16 mouse cellular contexts compared by ENCODE assay signal in genomic region chr8:71315972-71316371, GRCm38 (mm10). TPM values are rescaled to one million over a fixed set of nuclear protein-coding genes. Genes with fewer than 3 reads are reported as not detected.
DNase-seq lines count a peak whose midpoint lies in the region; ATAC-seq and TF ChIP-seq lines count a peak whose summit lies in the region.
"Had no signal": no experiment of that assay in that cellular context is flagged by ENCODE, and none has a peak within 500 bp of the region (broad histone marks: within the 10 kb centered on the region; RNA-seq: fewer than 3 reads in every experiment).

No protein-coding gene starts in this region.

- TF ChIP-seq POLR2A in heart, adult 2 months (IDR thresholded peaks at IDR 0.05; ENCODE audit: insufficient read depth, low read depth, low read length), result peak; percentile 12; the same call in 1 of the 2 replicates

- H3K4me1 ChIP-seq in heart, adult 2 months (ENCODE audit: control insufficient read depth, insufficient read depth, low read length), result peaks cover 25% of the 10 kb centered on the region
- H3K4me1 ChIP-seq in megakaryocyte, embryonic 14.5 days, result peaks cover 91% of the 10 kb centered on the region

- no peak for TF ChIP-seq CTCF in heart, adult 2 months (IDR thresholded peaks at IDR 0.05)

- no peak for ATAC-seq in megakaryocyte, adult 5-6 weeks (ENCODE audit: poor library complexity, severe bottlenecking)
- ATAC-seq: CD4-positive, CD25-positive, alpha-beta regulatory T cell, adult 4 months; forebrain, embryonic 13.5 days; hindbrain, postnatal 0 days had no signal

- H3K9ac ChIP-seq in heart, adult 2 months (ENCODE audit: low read depth, low read length), result no peak overlapping the region
- H3K9ac ChIP-seq: forebrain, embryonic 13.5 days; lung, embryonic 15.5 days had no signal

- DNase-seq in heart, adult 2 months, result peak in 1 of 2 experiments; percentile 56
- no peak for DNase-seq in heart, postnatal 25 days (ENCODE audit: low spot score)
- DNase-seq in heart, postnatal 4 days, result peak; percentile 37
- DNase-seq in thymus, postnatal 36 days, result no peak
- DNase-seq in testis, postnatal 10 days (ENCODE audit: low spot score), result no peak
- DNase-seq: adrenal gland, postnatal 14 days; cerebellum, adult 8-10 months; kidney, postnatal 36 days; thymus, adult 2 months had no signal

- peak; percentile 92 for TF ChIP-seq EP300 in heart, adult 2 months (IDR thresholded peaks at IDR 0.05; ENCODE audit: insufficient read depth, low read depth, low read length)

- no peaks in the 10 kb centered on the region for H3K79me2 ChIP-seq in heart, adult 2 months (replicated peaks; ENCODE audit: control insufficient read depth, insufficient read depth, low read length)

- peaks cover 8% of the 10 kb centered on the region for H3K36me3 ChIP-seq in heart, adult 2 months (ENCODE audit: control insufficient read depth, insufficient read depth, low read length)
- peaks cover 65% of the 10 kb centered on the region for H3K36me3 ChIP-seq in megakaryocyte, embryonic 14.5 days (replicated peaks; ENCODE audit: low read length)
- H3K36me3 ChIP-seq: lung, embryonic 15.5 days had no signal

- no peaks in the 10 kb centered on the region for H3K27me3 ChIP-seq in heart, adult 2 months (ENCODE audit: control insufficient read depth, insufficient read depth, low read length)
- no peaks in the 10 kb centered on the region for H3K27me3 ChIP-seq in megakaryocyte, embryonic 14.5 days (replicated peaks)
- H3K27me3 ChIP-seq: forebrain, embryonic 13.5 days; lung, embryonic 15.5 days had no signal

- no peaks in the 10 kb centered on the region for H3K9me3 ChIP-seq in megakaryocyte, embryonic 14.5 days
- H3K9me3 ChIP-seq: forebrain, embryonic 13.5 days; lung, embryonic 15.5 days had no signal

- no peak overlapping the region for H3K4me3 ChIP-seq in heart, adult 2 months
- H3K4me3 ChIP-seq in megakaryocyte, embryonic 14.5 days (replicated peaks), result peak overlapping the region; percentile 8
- H3K4me3 ChIP-seq: forebrain, embryonic 13.5 days; lung, embryonic 15.5 days had no signal

- intact Hi-C loops in heart, adult 2 months (cut with DNase I), result loop anchor here (2.0 kb wide), 1 partner anchor 43 kb away; the partner anchor contains the start of genes Haus8 and Myo9b
- intact Hi-C loops in heart, postnatal 25 days (cut with DNase I), result loop anchor here (2.0 to 5.0 kb wide), 2 partner anchors 43 to 436 kb away; partner anchors contain the start of genes Haus8 and Myo9b

- H3K27ac ChIP-seq in heart, adult 2 months, result peak overlapping the region; percentile 94
- H3K27ac ChIP-seq: forebrain, embryonic 13.5 days; hindbrain, postnatal 0 days; lung, embryonic 15.5 days; macrophage had no signal

- WGBS in heart, adult 2 months, result 70% methylated on average over 5 of the region's 5 CpGs

RNA-seq across cellular contexts. Expression of gene Haus8, which starts 43.2 kb away (rescaled TPM):
- 10 to 100 TPM; 24.2 to 29.0 TPM for total RNA-seq in heart, adult 2 months (2021)
- polyA plus RNA-seq in heart, adult 2 months (2012; rRNA removed), result 11.9 and 12.1 TPM in 2 replicates
- 10 to 100 TPM; 31.6 to 36.1 TPM for total RNA-seq in heart, postnatal 25 days (2021)
- 9.3 and 14.0 TPM in 2 replicates for polyA plus RNA-seq in megakaryocyte, embryonic 14.5 days (2012; ENCODE audit: insufficient read depth, low replicate concordance)
- total RNA-seq in megakaryocyte, adult 5-6 weeks (2015), result 39.5 and 46.9 TPM in 2 replicates
- 74.0 and 91.2 TPM in 2 replicates for total RNA-seq in megakaryocyte, adult 5-6 weeks (2017)
- total RNA-seq in heart, postnatal 4 days (2021), result 10 to 100 TPM; 81.3 to 82.0 TPM

RNA-seq across cellular contexts. Expression of gene Myo9b, which starts 43.5 kb away (rescaled TPM):
- 10 to 100 TPM; 20.1 to 22.8 TPM for total RNA-seq in heart, adult 2 months (2021)
- polyA plus RNA-seq in heart, adult 2 months (2012; rRNA removed), result 15.0 and 15.9 TPM in 2 replicates
- total RNA-seq in heart, postnatal 25 days (2021), result 10 to 100 TPM; 26.2 to 28.6 TPM
- 63.5 and 70.1 TPM in 2 replicates for polyA plus RNA-seq in megakaryocyte, embryonic 14.5 days (2012; ENCODE audit: insufficient read depth, low replicate concordance)
- 57.1 and 60.8 TPM in 2 replicates for total RNA-seq in megakaryocyte, adult 5-6 weeks (2015)
- 61.7 and 71.4 TPM in 2 replicates for total RNA-seq in megakaryocyte, adult 5-6 weeks (2017)
- 10 to 100 TPM; 47.8 to 51.5 TPM for total RNA-seq in heart, postnatal 4 days (2021)

RNA-seq across cellular contexts. Expression of gene Use1, which starts 50.7 kb away (rescaled TPM):
- total RNA-seq in heart, adult 2 months (2021), result 100 to 1,000 TPM; 140 to 169 TPM
- 112 and 120 TPM in 2 replicates for polyA plus RNA-seq in heart, adult 2 months (2012; rRNA removed)
- total RNA-seq in heart, postnatal 25 days (2021), result 100 to 1,000 TPM; 116 to 128 TPM
- polyA plus RNA-seq in megakaryocyte, embryonic 14.5 days (2012; ENCODE audit: insufficient read depth, low replicate concordance), result 136 and 255 TPM in 2 replicates
- 124 and 135 TPM in 2 replicates for total RNA-seq in megakaryocyte, adult 5-6 weeks (2015)
- 167 and 180 TPM in 2 replicates for total RNA-seq in megakaryocyte, adult 5-6 weeks (2017)
- total RNA-seq in heart, postnatal 4 days (2021), result 100 to 1,000 TPM in 1 of 2 experiments, 10 to 100 TPM in 1; 99.4 to 106 TPM

RNA-seq across cellular contexts. Expression of gene Ocel1, which starts 55.1 kb away (rescaled TPM):
- total RNA-seq in heart, adult 2 months (2021), result 10 to 100 TPM; 12.4 to 15.2 TPM
- polyA plus RNA-seq in heart, adult 2 months (2012; rRNA removed), result 8.0 and 9.1 TPM in 2 replicates
- total RNA-seq in heart, postnatal 25 days (2021), result 10 to 100 TPM; 13.2 to 14.3 TPM
- 79.6 and 103 TPM in 2 replicates for polyA plus RNA-seq in megakaryocyte, embryonic 14.5 days (2012; ENCODE audit: insufficient read depth, low replicate concordance)
- total RNA-seq in megakaryocyte, adult 5-6 weeks (2015), result 8.7 and 8.9 TPM in 2 replicates
- 16.2 and 18.5 TPM in 2 replicates for total RNA-seq in megakaryocyte, adult 5-6 weeks (2017)
- 1 to 10 TPM; 7.9 to 9.9 TPM for total RNA-seq in heart, postnatal 4 days (2021)
